Mouse (Mus musculus) lung, postnatal 0 days (tissue): ENCODE measurements around the gene Rac3. TPM values are rescaled to one million over a fixed set of nuclear protein-coding genes. Genes with fewer than 3 reads are reported as not detected.

Experiments
- ATAC-seq: fragments of 200-750 bp; cut with Nextera tagmentation; 2 replicates; pipeline ENCODE4 v1.8.0; 2017; ENCODE audit warnings: moderate library complexity
- DNase-seq: peaks from one replicate; pipeline ENCODE4 v3.0.0-alpha.2; 2016; ENCODE audit warnings: low spot score
- H3K27ac ChIP-seq: fragments of 300-500 bp; sonication (generic); 2 replicates; pipeline ENCODE4 v1.5.1; 2014; ENCODE audit warnings: antibody characterized with exemption, mild to moderate bottlenecking, low read length, mixed read lengths
- H3K27me3 ChIP-seq: fragments of 300-500 bp; sonication (generic); replicated peaks from 2 replicates; pipeline ENCODE4 v1.6.1; 2014; ENCODE audit warnings: low read length, mixed read lengths; ENCODE audit not compliant: insufficient read depth
- H3K36me3 ChIP-seq: fragments of 300-500 bp; sonication (generic); 2 replicates; pipeline ENCODE4 v1.6.1; 2014; ENCODE audit warnings: low read length, mixed read lengths; ENCODE audit not compliant: insufficient read depth
- H3K4me1 ChIP-seq: fragments of 300-500 bp; sonication (generic); 2 replicates; pipeline ENCODE4 v1.6.1; 2014; ENCODE audit warnings: antibody characterized with exemption, low read depth, low read length, mixed read lengths; ENCODE audit not compliant: insufficient read depth
- H3K4me2 ChIP-seq: fragments of 300-500 bp; sonication (generic); replicated peaks from 2 replicates; pipeline ENCODE4 v1.6.1; 2014; ENCODE audit warnings: low read depth, mild to moderate bottlenecking, low read length, moderate library complexity, mixed read lengths
- H3K4me3 ChIP-seq: fragments of 300-500 bp; sonication (generic); 2 replicates; pipeline ENCODE4 v1.5.1; 2014; ENCODE audit warnings: low read depth, low read length
- H3K9ac ChIP-seq: fragments of 300-500 bp; sonication (generic); replicated peaks from 2 replicates; pipeline ENCODE4 v1.6.1; 2014; ENCODE audit warnings: low read depth, mild to moderate bottlenecking
- H3K9me3 ChIP-seq: fragments of 300-500 bp; sonication (generic); 2 replicates; pipeline ENCODE4 v1.6.1; 2016; ENCODE audit warnings: low read length, mixed read lengths
- CTCF ChIP-seq: IDR thresholded peaks from 2 replicates; pipeline ENCODE4 v1.5.1; 2016; ENCODE audit warnings: antibody characterized with exemption, mild to moderate bottlenecking
- EP300 ChIP-seq: IDR thresholded peaks from 2 replicates; pipeline ENCODE4 v1.6.1; 2016; ENCODE audit warnings: antibody characterized with exemption, mild to moderate bottlenecking, control low read depth
- WGBS: fragments of 180-500 bp; shearing (Covaris S2); extraction: QIAGEN DNeasy Blood & Tissue Kit; methylation state at CpG from one replicate; pipeline ENCODE4 v1.1.7; 2014; 5-methylcytosine and 5-hydroxymethylcytosine counted together
- polyA plus RNA-seq: library from polyadenylated mRNA; unstranded; fragments of >200 nt; fragmentation: Nextera tagmentation; extraction: Ambion mirVana; gene quantifications from 2 replicates; pipeline ENCODE4 v1.2.1, GENCODE M21; 2015

Rac3 gene
- polyA plus RNA-seq, 1 experiment from 2014 or later, result 61.9 TPM

GRCm38 (mm10) chr11:120709551-120709950, 11.7 kb upstream of the Rac3 start:
- no peak for ATAC-seq
- H3K4me1 ChIP-seq, result peaks cover 9% of the 10 kb centered on the region; the same call in 1 of the 2 replicates
- WGBS, result 50% methylated on average over 2 of the region's 2 CpGs

GRCm38 (mm10) chr11:120710672-120711071, 10.6 kb upstream of the Rac3 start:
- H3K4me1 ChIP-seq, result peaks cover 9% of the 10 kb centered on the region; the same call in 1 of the 2 replicates
- H3K27me3 ChIP-seq, result no peaks in the 10 kb centered on the region
- no peak for DNase-seq
- ATAC-seq, result no peak
- no peak overlapping the region for H3K4me2 ChIP-seq
- H3K36me3 ChIP-seq, result peaks cover 2% of the 10 kb centered on the region; the same call in 1 of the 2 replicates
- H3K27ac ChIP-seq, result no peak overlapping the region
- H3K9me3 ChIP-seq, result no peaks in the 10 kb centered on the region
- WGBS, result 66% methylated on average over 5 of the region's 5 CpGs
- no peak for TF ChIP-seq CTCF
- no peak for TF ChIP-seq EP300
- no peak overlapping the region for H3K9ac ChIP-seq
- no peak overlapping the region for H3K4me3 ChIP-seq

More at GRCm38 (mm10) chr11:120709551-120709950, 11.7 kb upstream of the Rac3 start:
- Histone ChIP-seq H3K9me3 (no peaks in the 10 kb centered on the region), H3K4me3 (no peak overlapping the region), H3K27ac (no peak overlapping the region), H3K27me3 (no peaks in the 10 kb centered on the region), H3K9ac (no peak overlapping the region), H3K4me2 (no peak overlapping the region), H3K36me3 (peaks cover 2% of the 10 kb centered on the region; the same call in 1 of the 2 replicates)
- no peak for DNase-seq
- TF ChIP-seq EP300 (no peak), CTCF (no peak)

- no peak for ATAC-seq
- Histone ChIP-seq H3K4me2 (no peak overlapping the region), H3K9ac (no peak overlapping the region), H3K4me1 (peaks cover 9% of the 10 kb centered on the region; the same call in 1 of the 2 replicates), H3K36me3 (peaks cover 2% of the 10 kb centered on the region; the same call in 1 of the 2 replicates), H3K27ac (no peak overlapping the region), H3K27me3 (no peaks in the 10 kb centered on the region), H3K9me3 (no peaks in the 10 kb centered on the region), H3K4me3 (no peak overlapping the region)
- no peak for TF ChIP-seq EP300
- TF ChIP-seq CTCF, result no peak
- WGBS, result 64% methylated on average over 8 of the region's 8 CpGs
- no peak for DNase-seq
Observed at GRCm38 (mm10) chr11:120711980-120712604, 9.2 kb upstream of the Rac3 start.

GRCm38 (mm10) chr11:120712771-120713568, 8.3 kb upstream of the Rac3 start:
- Histone ChIP-seq H3K36me3 (peaks cover 2% of the 10 kb centered on the region; the same call in 1 of the 2 replicates), H3K9me3 (no peaks in the 10 kb centered on the region), H3K27ac (peak overlapping the region; percentile 78), H3K4me1 (peaks cover 9% of the 10 kb centered on the region; the same call in 1 of the 2 replicates), H3K4me2 (peak overlapping the region; percentile 91), H3K4me3 (peak overlapping the region; percentile 50), H3K27me3 (no peaks in the 10 kb centered on the region), H3K9ac (peak overlapping the region; percentile 27)
- 3% methylated on average over 34 of the region's 38 CpGs for WGBS
- ATAC-seq (peak; percentile 40), DNase-seq (peak; percentile 73)
- peak; percentile 89 for TF ChIP-seq CTCF
- no peak for TF ChIP-seq EP300

GRCm38 (mm10) chr11:120713580-120714518, 7.4 kb upstream of the Rac3 start, which contains the start of the genes Cenpx and Lrrc45:
Gene Cenpx (minus strand): TSS chr11:120713738.
Gene Lrrc45 (plus strand): TSS chr11:120713925.
- TF ChIP-seq CTCF (no peak), EP300 (no peak)
- peak within 1 kb of the TSS; percentile 91 for H3K4me2 ChIP-seq
- peak within 1 kb of the TSS; percentile 78 for H3K27ac ChIP-seq
- WGBS, result 1% methylated on average over 50 of the region's 53 CpGs
- H3K4me1 ChIP-seq, result peaks cover 9% of the 10 kb centered on the region; the same call in 1 of the 2 replicates
- no peaks in the 10 kb centered on the region for H3K9me3 ChIP-seq
- ATAC-seq (peak; percentile 95), DNase-seq (peak; percentile 99)
- H3K9ac ChIP-seq, result peak within 1 kb of the TSS; percentile 30
- peak within 1 kb of the TSS; percentile 50 for H3K4me3 ChIP-seq
- no peaks in the 10 kb centered on the region for H3K27me3 ChIP-seq
- peaks cover 2% of the 10 kb centered on the region; the same call in 1 of the 2 replicates for H3K36me3 ChIP-seq
